9 mouse cellular contexts compared by ENCODE assay signal in the genomic region with DNA sequence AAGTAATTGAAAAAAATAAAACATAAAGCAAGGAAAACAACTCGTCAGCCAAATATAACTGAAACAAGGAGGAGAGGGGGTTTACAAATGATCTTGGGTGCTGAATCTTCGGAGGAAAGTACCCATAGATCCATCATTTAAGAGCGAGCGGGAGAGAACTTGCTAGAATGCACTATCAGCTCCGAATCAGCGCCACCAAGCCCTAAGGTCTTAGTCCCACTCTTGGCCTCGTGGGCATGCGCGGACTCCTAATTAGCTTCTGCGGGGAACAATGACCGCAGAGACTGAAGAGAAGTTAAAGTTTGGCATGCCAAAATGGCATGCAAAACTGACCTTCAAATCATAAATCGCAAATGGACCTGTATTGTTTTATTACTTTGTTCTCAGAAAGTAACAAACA. TPM values are rescaled to one million over a fixed set of nuclear protein-coding genes. Genes with fewer than 3 reads are reported as not detected.
DNase-seq lines count a peak whose midpoint lies in the region; ATAC-seq lines count a peak whose summit lies in the region.
"Had no signal": no experiment of that assay in that cellular context is flagged by ENCODE, and none has a peak within 500 bp of the region (broad histone marks: within the 10 kb centered on the region; RNA-seq: fewer than 3 reads in every experiment).

No protein-coding gene starts in this region.

- H3K36me3 ChIP-seq in lung, embryonic 16.5 days (ENCODE audit: control insufficient read depth, insufficient read depth, low read length) = no peaks in the 10 kb centered on the region
- no peaks in the 10 kb centered on the region for H3K36me3 ChIP-seq in embryonic facial prominence, embryonic 14.5 days (ENCODE audit: control insufficient read depth, insufficient read depth, low read length)
- H3K36me3 ChIP-seq in intestine, embryonic 16.5 days (ENCODE audit: control insufficient read depth, insufficient read depth, low read length) = no peaks in the 10 kb centered on the region
- no peaks in the 10 kb centered on the region for H3K36me3 ChIP-seq in stomach, embryonic 14.5 days (ENCODE audit: control insufficient read depth, insufficient read depth, low read length)
- H3K36me3 ChIP-seq: midbrain, embryonic 12.5 days had no signal

- H3K9ac ChIP-seq in lung, embryonic 16.5 days (ENCODE audit: low read length) = peak overlapping the region; percentile 82
- 0 out of 2 replicates have a peak overlapping the region, but pooled peaks have one; percentile 84 for H3K9ac ChIP-seq in embryonic facial prominence, embryonic 14.5 days (ENCODE audit: low read depth, low read length)
- H3K9ac ChIP-seq in intestine, embryonic 16.5 days (ENCODE audit: low read depth, low read length) = no peak overlapping the region; the same call in 1 of the 2 replicates
- no peak overlapping the region for H3K9ac ChIP-seq in stomach, embryonic 14.5 days (replicated peaks; ENCODE audit: low read depth, low read length)

- H3K27ac ChIP-seq in lung, embryonic 16.5 days (ENCODE audit: low read length) = no peak overlapping the region
- no peak overlapping the region for H3K27ac ChIP-seq in embryonic facial prominence, embryonic 14.5 days (replicated peaks; ENCODE audit: low read depth, low read length)
- H3K27ac ChIP-seq in intestine, embryonic 16.5 days (ENCODE audit: low read length) = no peak overlapping the region
- no peak overlapping the region for H3K27ac ChIP-seq in stomach, embryonic 14.5 days (ENCODE audit: low read length)
- H3K27ac ChIP-seq: midbrain, embryonic 12.5 days had no signal

- peak overlapping the region; percentile 95 for H3K4me2 ChIP-seq in lung, embryonic 16.5 days (ENCODE audit: low read depth, low read length)
- peak overlapping the region; percentile 100 for H3K4me2 ChIP-seq in embryonic facial prominence, embryonic 14.5 days (ENCODE audit: low read depth, low read length)
- H3K4me2 ChIP-seq in intestine, embryonic 16.5 days (ENCODE audit: low read depth, low read length) = peak overlapping the region; percentile 99
- peak overlapping the region; percentile 99 for H3K4me2 ChIP-seq in stomach, embryonic 14.5 days (replicated peaks; ENCODE audit: low read depth, low read length)

- peaks cover 17% of the 10 kb centered on the region; the same call in 1 of the 2 replicates for H3K4me1 ChIP-seq in lung, embryonic 16.5 days (replicated peaks; ENCODE audit: control insufficient read depth, insufficient read depth, low read length)
- peaks cover 20% of the 10 kb centered on the region; the same call in 1 of the 2 replicates for H3K4me1 ChIP-seq in embryonic facial prominence, embryonic 14.5 days (ENCODE audit: control insufficient read depth, insufficient read depth, low read length)
- H3K4me1 ChIP-seq in intestine, embryonic 16.5 days (ENCODE audit: control insufficient read depth, insufficient read depth, low read length) = peaks cover 25% of the 10 kb centered on the region
- H3K4me1 ChIP-seq in stomach, embryonic 14.5 days (ENCODE audit: control insufficient read depth, insufficient read depth, low read length) = peaks cover 3% of the 10 kb centered on the region; the same call in 1 of the 2 replicates

- peak overlapping the region; percentile 74 for H3K4me3 ChIP-seq in lung, embryonic 16.5 days (ENCODE audit: low read length)
- H3K4me3 ChIP-seq in embryonic facial prominence, embryonic 14.5 days (ENCODE audit: low read depth, low read length) = peak overlapping the region; percentile 75
- H3K4me3 ChIP-seq in intestine, embryonic 16.5 days (ENCODE audit: low read length) = peak overlapping the region; percentile 79
- H3K4me3 ChIP-seq in stomach, embryonic 14.5 days (ENCODE audit: low read depth, low read length) = no peak overlapping the region

- DNase-seq in lung, postnatal 36 days = no peak
- DNase-seq in embryonic facial prominence, embryonic 14.5 days (ENCODE audit: low spot score) = no peak
- DNase-seq in frontal cortex, adult 2 months (ENCODE audit: extremely low spot score in 1 of 2, low spot score in 1 of 2) = no peak
- no peak for DNase-seq in ovary, postnatal 36 days (ENCODE audit: low spot score)
- DNase-seq: adrenal gland, postnatal 10 days had no signal

- H3K9me3 ChIP-seq in lung, embryonic 16.5 days (ENCODE audit: control insufficient read depth, low read length) = 0 out of 2 replicates have a peak, but pooled peaks cover 2% of the 10 kb centered on the region
- H3K9me3 ChIP-seq in embryonic facial prominence, embryonic 14.5 days (ENCODE audit: control insufficient read depth, low read length) = no peaks in the 10 kb centered on the region
- H3K9me3 ChIP-seq in intestine, embryonic 16.5 days (ENCODE audit: control insufficient read depth, low read length) = no peaks in the 10 kb centered on the region
- H3K9me3 ChIP-seq in stomach, embryonic 14.5 days (ENCODE audit: control insufficient read depth, low read depth, low read length) = no peaks in the 10 kb centered on the region
- H3K9me3 ChIP-seq: midbrain, embryonic 12.5 days had no signal

- peaks cover 8% of the 10 kb centered on the region; the same call in 1 of the 2 replicates for H3K27me3 ChIP-seq in lung, embryonic 16.5 days (ENCODE audit: control insufficient read depth, insufficient read depth, low read depth, low read length)
- peaks cover 3% of the 10 kb centered on the region; the same call in 1 of the 2 replicates for H3K27me3 ChIP-seq in embryonic facial prominence, embryonic 14.5 days (replicated peaks; ENCODE audit: control insufficient read depth, insufficient read depth, low read length)
- no peaks in the 10 kb centered on the region for H3K27me3 ChIP-seq in intestine, embryonic 16.5 days (replicated peaks; ENCODE audit: control insufficient read depth, insufficient read depth, low read length)
- 0 out of 2 replicates have a peak, but pooled peaks cover 6% of the 10 kb centered on the region for H3K27me3 ChIP-seq in stomach, embryonic 14.5 days (ENCODE audit: control insufficient read depth, insufficient read depth, low read length)

- no peak for ATAC-seq in lung, embryonic 16.5 days (ENCODE audit: low read depth)
- ATAC-seq in embryonic facial prominence, embryonic 14.5 days (ENCODE audit: low read depth) = no peak
- ATAC-seq in intestine, embryonic 16.5 days = no peak
- ATAC-seq in stomach, embryonic 14.5 days (ENCODE audit: insufficient number of reproducible peaks, insufficient read depth, low FRiP score, low read depth) = no peak

- WGBS in lung, embryonic 16.5 days = 40% methylated on average over 12 of the region's 12 CpGs
- 48% methylated on average over 12 of the region's 12 CpGs for WGBS in embryonic facial prominence, embryonic 14.5 days
- WGBS in intestine, embryonic 16.5 days = 60% methylated on average over 12 of the region's 12 CpGs
- WGBS in stomach, embryonic 14.5 days = 57% methylated on average over 12 of the region's 12 CpGs

RNA-seq across cellular contexts. Expression of gene Vgll4, which starts 2.2 kb away (rescaled TPM):
- polyA plus RNA-seq in lung, embryonic 16.5 days (2015; fragmentation: Nextera tagmentation; extraction: Ambion mirVana) = 152 and 155 TPM in 2 replicates
- 76.8 and 80.2 TPM in 2 replicates for polyA plus RNA-seq in embryonic facial prominence, embryonic 14.5 days (2014; fragmentation: Nextera tagmentation; extraction: Ambion mirVana)
- 66.1 and 75.7 TPM in 2 replicates for polyA plus RNA-seq in intestine, embryonic 16.5 days (2015; fragmentation: Nextera tagmentation; extraction: Ambion mirVana)
- 82.0 and 84.9 TPM in 2 replicates for polyA plus RNA-seq in stomach, embryonic 14.5 days (2014; fragmentation: Nextera tagmentation; extraction: Ambion mirVana)
- 33.5 and 37.6 TPM in 2 replicates for polyA plus RNA-seq in frontal cortex, adult 2 months (2012; rRNA removed)

Comparison
In these comparisons a context has a peak if more than half of its experiments do, and no peak if none do; other contexts are left out.
1. H3K9ac ChIP-seq: peak in lung, embryonic 16.5 days (single experiment) and embryonic facial prominence, embryonic 14.5 days (single experiment); none in intestine, embryonic 16.5 days (single experiment) and stomach, embryonic 14.5 days (single experiment).
2. Peak in every context shown above with its lines, with median percentiles within 50 percentile points of each other: H3K4me2 ChIP-seq.